Mouse (Mus musculus) limb, embryonic 12.5 days (tissue): ENCODE results near the gene Pole2. TPM values are rescaled to one million over a fixed set of nuclear protein-coding genes. Genes with fewer than 3 reads are reported as not detected.

Source experiments
- ATAC-seq: fragments of 200-750 bp; cut with Nextera tagmentation; 2 replicates; pipeline ENCODE4 v1.8.0; 2017; ENCODE audit warnings: low read depth, moderate TSS enrichment; ENCODE audit not compliant: insufficient number of reproducible peaks, insufficient read depth, low FRiP score, low TSS enrichment
- H3K27ac ChIP-seq: fragments of 300-500 bp; sonication (generic); 2 replicates; pipeline ENCODE4 v1.5.1; 2016; ENCODE audit warnings: mild to moderate bottlenecking, moderate library complexity
- H3K27me3 ChIP-seq: fragments of 300-500 bp; sonication (generic); 2 replicates; pipeline ENCODE4 v1.6.1; 2016; ENCODE audit warnings: mild to moderate bottlenecking, moderate library complexity
- H3K36me3 ChIP-seq: fragments of 300-500 bp; sonication (generic); 2 replicates; pipeline ENCODE4 v1.6.1; 2016; ENCODE audit warnings: mild to moderate bottlenecking, moderate library complexity
- H3K4me1 ChIP-seq: fragments of 300-500 bp; sonication (generic); replicated peaks from 2 replicates; pipeline ENCODE4 v1.6.1; 2016
- H3K4me2 ChIP-seq: fragments of 300-500 bp; sonication (generic); 2 replicates; pipeline ENCODE4 v1.6.1; 2016; ENCODE audit warnings: mild to moderate bottlenecking, moderate library complexity
- H3K4me3 ChIP-seq: fragments of 300-500 bp; sonication (generic); replicated peaks from 2 replicates; pipeline ENCODE4 v1.5.1; 2016; ENCODE audit warnings: mild to moderate bottlenecking
- H3K9ac ChIP-seq: fragments of 300-500 bp; sonication (generic); replicated peaks from 2 replicates; pipeline ENCODE4 v1.6.1; 2016; ENCODE audit warnings: mild to moderate bottlenecking, moderate library complexity
- H3K9me3 ChIP-seq: fragments of 300-500 bp; sonication (generic); 2 replicates; pipeline ENCODE4 v1.6.1; 2016; ENCODE audit warnings: mild to moderate bottlenecking, moderate library complexity
- WGBS: fragments of 180-500 bp; shearing (Covaris S2); methylation state at CpG from one replicate; pipeline ENCODE4 v1.1.7; 2016; 5-methylcytosine and 5-hydroxymethylcytosine counted together
- polyA plus RNA-seq: library from polyadenylated mRNA; unstranded; fragments of >200 nt; fragmentation: Nextera tagmentation; extraction: Ambion mirVana; gene quantifications from 2 replicates; pipeline ENCODE4 v1.2.1, GENCODE M21; 2016

The Pole2 gene
- polyA plus RNA-seq, 1 experiment from 2014 or later, result 30.5 TPM

DNA sequence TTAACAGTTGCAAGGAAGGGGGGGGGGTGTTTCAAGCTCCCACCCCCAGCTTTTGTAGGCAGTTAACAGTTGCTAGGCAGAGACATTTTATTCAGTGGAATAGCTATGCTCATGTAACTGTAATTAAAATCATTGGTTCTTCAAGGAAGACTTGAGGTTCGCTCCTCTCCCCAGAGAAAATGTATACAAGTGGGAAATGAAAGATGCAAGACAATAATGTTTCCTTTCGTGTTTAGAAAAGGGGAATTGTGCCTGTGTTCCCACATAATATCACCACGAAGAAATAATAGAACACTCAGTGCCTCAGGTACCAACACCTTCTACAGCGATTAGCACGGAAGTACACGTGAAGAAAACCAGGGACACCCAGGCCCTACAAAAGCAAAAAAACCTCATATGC lies 12.9 kb upstream of the Pole2 start, which contains the start of gene Klhdc1:
TSS of gene Klhdc1 (plus strand) at position 301 of the 400 bp plus-strand sequence.
- peak within 1 kb of the TSS; percentile 67 for H3K4me2 ChIP-seq
- 66% methylated on average over 6 of the region's 6 CpGs for WGBS
- peaks cover 9% of the 10 kb centered on the region for H3K4me1 ChIP-seq
- peak within 1 kb of the TSS; percentile 60 for H3K4me3 ChIP-seq
- H3K9ac ChIP-seq, result peak within 1 kb of the TSS; percentile 83
- ATAC-seq, result no peak
- H3K27ac ChIP-seq, result peak within 1 kb of the TSS; percentile 84
- H3K36me3 ChIP-seq, result no peaks in the 10 kb centered on the region
- H3K27me3 ChIP-seq, result no peaks in the 10 kb centered on the region
- no peaks in the 10 kb centered on the region for H3K9me3 ChIP-seq

DNA sequence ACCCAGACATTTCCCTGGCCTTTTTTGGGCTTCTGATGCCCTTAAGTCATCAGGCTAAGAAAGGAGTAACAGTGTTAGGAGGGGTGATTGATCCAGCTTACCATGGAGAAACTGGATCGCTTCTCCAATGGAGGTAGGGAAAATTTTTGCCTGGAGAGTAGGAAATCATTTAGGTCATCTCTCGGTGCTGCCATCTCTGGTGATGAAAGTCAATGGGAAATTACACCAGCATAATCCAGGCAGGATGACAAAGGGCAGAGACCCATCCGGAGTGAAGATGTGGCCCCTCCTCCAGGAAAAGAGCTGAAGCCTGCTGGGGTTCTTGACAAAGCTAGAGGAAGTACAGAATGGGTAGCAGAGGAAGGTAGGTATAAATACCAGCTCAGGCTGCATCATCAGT lies 10.3 kb upstream of the Pole2 start:
- H3K4me2 ChIP-seq, result no peak overlapping the region
- no peak overlapping the region for H3K27ac ChIP-seq
- ATAC-seq, result no peak
- no peak overlapping the region for H3K9ac ChIP-seq
- H3K36me3 ChIP-seq, result no peaks in the 10 kb centered on the region
- H3K9me3 ChIP-seq, result no peaks in the 10 kb centered on the region
- H3K27me3 ChIP-seq, result no peaks in the 10 kb centered on the region
- peaks cover 9% of the 10 kb centered on the region for H3K4me1 ChIP-seq
- no peak overlapping the region for H3K4me3 ChIP-seq
- WGBS, result 47% methylated on average over 3 of the region's 3 CpGs

DNA sequence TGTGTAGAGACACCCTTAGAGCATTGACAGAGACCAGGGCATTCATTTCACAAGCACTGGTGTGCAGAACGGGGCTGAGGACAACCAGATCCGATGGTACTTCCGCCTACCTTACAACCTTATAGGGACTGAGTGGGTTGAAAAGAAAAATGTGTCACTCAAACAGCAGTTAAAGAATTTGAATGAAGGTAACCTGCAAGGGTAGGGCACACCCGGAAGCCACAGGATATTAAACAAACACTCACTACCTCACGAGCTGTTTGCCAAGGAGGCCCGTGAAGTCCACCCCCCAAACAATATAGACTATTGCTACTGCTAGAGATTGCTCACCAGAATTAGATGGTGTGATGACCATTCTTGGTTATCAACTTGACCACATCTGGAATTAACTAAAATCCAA lies 7.8 kb upstream of the Pole2 start:
- Histone ChIP-seq H3K9ac (no peak overlapping the region), H3K36me3 (no peaks in the 10 kb centered on the region), H3K4me2 (no peak overlapping the region), H3K27ac (no peak overlapping the region), H3K9me3 (no peaks in the 10 kb centered on the region), H3K4me1 (peaks cover 3% of the 10 kb centered on the region), H3K27me3 (no peaks in the 10 kb centered on the region), H3K4me3 (no peak overlapping the region)
- WGBS, result 90% methylated on average over 6 of the region's 6 CpGs
- no peak for ATAC-seq

DNA sequence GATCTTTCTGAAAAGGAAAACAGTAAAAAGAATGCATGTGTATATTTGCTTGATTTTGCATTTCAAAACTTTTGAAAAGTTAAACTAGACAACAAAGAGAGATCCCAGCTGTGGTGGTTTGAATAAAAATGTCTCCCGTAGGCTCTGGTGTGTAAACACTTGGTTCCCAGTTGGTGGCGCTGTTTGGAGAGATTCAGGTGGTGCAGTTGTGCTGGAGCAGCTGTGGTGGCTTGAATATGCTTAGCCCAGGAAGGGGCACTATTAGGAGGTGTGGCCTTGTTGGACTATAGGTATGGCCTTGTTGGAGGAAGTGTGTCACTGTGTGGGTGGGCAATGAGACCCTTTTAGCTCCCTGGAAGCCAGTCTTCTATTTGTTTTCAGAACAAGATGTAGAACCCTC lies 1.3 kb upstream of the Pole2 start:
- Histone ChIP-seq H3K4me1 (peaks cover 6% of the 10 kb centered on the region), H3K36me3 (peaks cover 15% of the 10 kb centered on the region; the same call in 1 of the 2 replicates), H3K4me2 (no peak overlapping the region), H3K9me3 (no peaks in the 10 kb centered on the region), H3K27ac (no peak overlapping the region), H3K27me3 (no peaks in the 10 kb centered on the region), H3K9ac (no peak overlapping the region), H3K4me3 (no peak overlapping the region)
- WGBS, result 69% methylated on average over 2 of the region's 2 CpGs
- ATAC-seq, result no peak

DNA sequence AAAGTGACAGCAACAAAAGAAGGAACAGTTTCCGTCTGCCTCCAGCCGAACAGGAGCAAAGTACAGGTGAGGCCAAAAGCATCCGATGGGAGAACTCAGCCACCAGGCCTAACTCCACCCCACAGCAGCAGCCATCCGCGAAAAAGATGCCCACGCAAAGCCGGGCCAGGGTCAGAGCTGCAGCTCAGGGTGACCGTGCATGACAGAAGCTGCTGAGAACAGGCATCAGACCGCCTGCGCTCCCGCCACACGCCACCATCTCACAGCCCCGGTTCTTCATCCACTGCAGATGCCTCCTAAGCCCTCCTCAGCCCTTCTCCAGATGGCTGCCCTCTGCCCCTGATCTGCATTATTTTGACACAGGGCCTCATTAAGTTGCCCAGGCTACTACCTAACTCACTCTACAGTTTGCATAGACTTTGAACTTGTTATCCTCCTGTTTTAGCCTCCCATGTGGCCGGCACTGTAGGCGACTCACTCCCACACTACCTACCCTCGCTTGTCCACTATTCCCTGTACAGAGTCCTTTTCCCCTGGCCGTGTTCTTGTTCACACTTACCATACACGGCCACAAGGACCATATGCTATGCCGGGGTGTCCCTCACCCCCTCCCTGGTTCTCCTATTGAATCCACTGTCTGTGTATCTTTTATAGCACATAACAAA lies 7.2 kb downstream of the Pole2 start:
- Histone ChIP-seq H3K4me2 (no peak overlapping the region), H3K27ac (no peak overlapping the region), H3K27me3 (no peaks in the 10 kb centered on the region), H3K36me3 (peaks cover 87% of the 10 kb centered on the region), H3K9me3 (no peaks in the 10 kb centered on the region), H3K4me3 (no peak overlapping the region), H3K4me1 (no peaks in the 10 kb centered on the region), H3K9ac (no peak overlapping the region)
- 90% methylated on average over 19 of the region's 19 CpGs for WGBS
- ATAC-seq, result no peak

DNA sequence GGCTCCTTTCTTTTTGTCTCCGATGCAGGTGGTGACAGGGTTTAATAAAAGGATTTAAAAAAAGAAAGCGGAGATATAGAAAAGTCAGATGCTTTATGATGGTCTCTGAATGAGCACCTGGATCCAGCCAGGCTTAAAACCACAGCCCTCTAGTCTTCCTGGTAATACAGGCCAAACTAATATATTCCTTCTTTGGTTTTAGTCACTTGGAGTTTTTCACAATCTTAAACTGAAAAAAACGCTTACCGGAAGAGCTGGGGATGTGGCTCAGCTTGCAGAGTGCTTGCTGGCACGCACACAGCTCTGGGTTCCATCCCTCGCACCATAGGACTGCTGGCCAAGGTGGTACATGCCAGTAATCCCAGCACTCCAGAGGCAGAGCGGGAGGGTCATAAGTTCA lies 11.4 kb downstream of the Pole2 start:
- Histone ChIP-seq H3K27me3 (no peaks in the 10 kb centered on the region), H3K36me3 (peaks cover 97% of the 10 kb centered on the region)
- 93% methylated on average over 7 of the region's 7 CpGs for WGBS

DNA sequence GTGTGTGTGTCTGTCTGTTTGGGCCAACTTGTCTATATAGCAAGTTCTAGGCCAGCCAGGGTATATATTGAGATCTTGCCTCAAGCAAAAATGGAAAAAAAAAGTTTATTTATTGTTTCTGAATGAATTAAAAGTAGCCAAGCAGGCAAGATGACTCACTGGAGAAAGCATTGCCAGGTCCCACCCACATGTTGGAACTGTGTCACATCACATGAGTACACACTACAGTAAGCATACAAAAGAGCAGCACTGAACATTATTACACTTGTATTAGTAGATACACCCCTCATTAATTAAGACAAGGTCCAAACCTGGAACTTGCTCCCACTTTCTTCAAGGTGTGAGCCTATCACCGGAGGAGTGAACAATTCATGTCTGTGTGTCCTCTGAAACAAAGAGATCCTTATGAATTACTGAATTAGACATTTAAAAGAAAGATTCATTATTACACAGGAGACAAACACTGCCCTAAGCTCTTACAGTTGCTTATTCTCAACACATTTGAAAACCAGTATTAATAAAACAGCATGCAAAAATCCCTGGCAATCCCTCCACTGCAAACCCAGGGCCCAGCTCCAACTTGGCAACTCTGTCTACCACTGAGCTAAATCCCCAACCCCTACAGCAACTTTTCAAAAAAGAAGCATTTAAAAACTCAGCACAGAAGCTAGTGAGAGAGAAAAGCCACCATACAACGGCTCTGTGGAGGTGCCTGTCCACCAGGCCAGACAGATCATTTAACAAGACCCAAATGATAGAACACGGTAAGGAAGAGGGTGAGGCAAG lies 12.8 kb downstream of the Pole2 start:
- WGBS, result 92% methylated on average over 3 of the region's 3 CpGs
- H3K36me3 ChIP-seq, result peaks cover 91% of the 10 kb centered on the region
- H3K9ac ChIP-seq, result no peak overlapping the region
- no peak overlapping the region for H3K27ac ChIP-seq
- no peaks in the 10 kb centered on the region for H3K27me3 ChIP-seq
- H3K4me2 ChIP-seq, result no peak overlapping the region
- no peaks in the 10 kb centered on the region for H3K9me3 ChIP-seq
- no peak overlapping the region for H3K4me3 ChIP-seq
- no peak for ATAC-seq
- H3K4me1 ChIP-seq, result no peaks in the 10 kb centered on the region

More for the DNA sequence above, 11.4 kb downstream of the Pole2 start:
- Histone ChIP-seq H3K4me1 (no peaks in the 10 kb centered on the region), H3K4me2 (no peak overlapping the region), H3K9ac (no peak overlapping the region), H3K9me3 (no peaks in the 10 kb centered on the region), H3K27ac (no peak overlapping the region), H3K4me3 (no peak overlapping the region)
- no peak for ATAC-seq

DNA sequence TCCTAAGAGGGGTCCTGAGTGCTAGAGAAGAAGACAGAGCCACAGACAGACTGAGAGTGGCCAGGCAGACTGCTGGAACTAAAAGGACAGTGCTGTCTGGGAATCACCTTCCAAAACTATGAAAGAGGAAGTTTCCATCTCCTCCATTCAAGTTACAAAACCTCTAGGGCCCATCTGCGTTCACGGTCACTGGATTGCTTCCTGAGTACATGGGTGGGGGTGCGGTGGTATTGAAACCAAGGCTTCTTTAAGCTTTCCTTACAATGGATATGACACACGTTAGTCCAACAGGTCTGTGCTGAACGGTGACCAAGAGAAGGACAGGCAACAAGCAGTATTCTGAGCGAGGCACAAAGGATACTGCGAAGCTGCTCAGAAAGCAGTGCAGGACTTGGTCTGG lies 13.6 kb downstream of the Pole2 start:
- H3K27me3 ChIP-seq, result no peaks in the 10 kb centered on the region
- H3K27ac ChIP-seq, result no peak overlapping the region
- H3K4me1 ChIP-seq, result no peaks in the 10 kb centered on the region
- 90% methylated on average over 7 of the region's 7 CpGs for WGBS
- H3K9me3 ChIP-seq, result no peaks in the 10 kb centered on the region
- no peak overlapping the region for H3K9ac ChIP-seq
- H3K4me2 ChIP-seq, result no peak overlapping the region
- peaks cover 90% of the 10 kb centered on the region for H3K36me3 ChIP-seq
- no peak overlapping the region for H3K4me3 ChIP-seq
- ATAC-seq, result no peak

DNA sequence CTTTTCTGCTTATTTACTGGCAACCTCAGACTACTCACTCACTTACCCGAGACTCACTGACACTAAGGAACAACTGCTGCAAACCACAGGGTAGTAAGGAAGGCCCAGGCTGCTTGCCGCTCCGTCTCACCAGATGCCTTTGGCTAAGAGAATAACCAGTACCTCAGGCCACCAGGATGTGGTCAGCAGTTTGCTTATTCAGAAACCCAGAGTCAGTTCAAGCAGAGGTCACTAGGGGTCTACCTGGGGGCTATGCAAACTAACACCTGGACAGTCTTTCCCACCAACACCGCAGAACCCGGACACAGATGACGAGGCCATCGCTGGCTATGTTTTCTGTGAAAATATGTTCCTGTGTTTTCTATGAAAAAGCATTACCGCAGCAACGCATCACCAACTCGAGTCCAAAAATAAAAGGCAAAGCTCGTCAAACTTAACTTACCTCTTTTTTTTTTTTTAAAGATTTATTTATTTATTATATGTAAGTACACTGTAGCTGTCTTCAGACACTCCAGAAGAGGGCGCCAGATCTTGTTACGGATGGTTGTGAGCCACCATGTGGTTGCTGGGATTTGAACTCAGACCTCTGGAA lies 14.7 kb downstream of the Pole2 start:
- Histone ChIP-seq H3K36me3 (peaks cover 87% of the 10 kb centered on the region), H3K9ac (no peak overlapping the region), H3K4me1 (no peaks in the 10 kb centered on the region), H3K9me3 (no peaks in the 10 kb centered on the region), H3K27me3 (no peaks in the 10 kb centered on the region), H3K27ac (no peak overlapping the region), H3K4me2 (no peak overlapping the region), H3K4me3 (no peak overlapping the region)
- ATAC-seq, result no peak
- 94% methylated on average over 13 of the region's 13 CpGs for WGBS

DNA sequence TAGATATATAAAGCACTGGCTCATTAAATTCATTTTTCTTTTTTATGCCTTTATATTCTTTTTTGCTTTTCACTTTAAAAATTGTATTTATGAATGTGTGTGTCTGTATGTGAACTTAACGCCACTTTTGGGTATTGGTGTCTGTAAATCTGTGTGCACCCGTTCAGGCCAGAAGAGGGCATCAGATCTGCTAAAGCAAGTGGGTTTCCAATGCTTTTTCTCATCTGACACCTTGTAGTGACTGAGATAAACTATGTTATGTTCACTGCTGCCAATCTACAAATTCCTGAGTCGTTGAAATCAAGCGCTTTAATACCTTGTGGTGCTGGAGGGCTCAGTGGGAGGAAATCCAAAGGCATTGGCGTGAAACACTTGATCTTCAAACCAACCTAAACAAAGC lies 16.9 kb downstream of the Pole2 start:
- H3K36me3 ChIP-seq, result peaks cover 84% of the 10 kb centered on the region
- no peaks in the 10 kb centered on the region for H3K4me1 ChIP-seq
- 84% methylated on average over 5 of the region's 5 CpGs for WGBS
- H3K9me3 ChIP-seq, result no peaks in the 10 kb centered on the region
- H3K9ac ChIP-seq, result no peak overlapping the region
- no peak overlapping the region for H3K4me3 ChIP-seq
- no peak overlapping the region for H3K4me2 ChIP-seq
- no peaks in the 10 kb centered on the region for H3K27me3 ChIP-seq
- no peak for ATAC-seq
- peak overlapping the region; percentile 37; the same call in 1 of the 2 replicates for H3K27ac ChIP-seq
